Mouse (Mus musculus): ENCODE measurements at regions not wholly inside any gene's neighbourhood (a gene's known extent, or its start where the extent isn't known, plus 50 kb on each side); places are given as distances from the start of the nearest gene placed in this dataset.

- Histone ChIP-seq H3K4me2 (ENCODE audit: low read length) (no peak overlapping the region), H3K27ac (replicated peaks in 1 of 2; ENCODE audit: control insufficient read depth in 1 of 2, insufficient read depth in 1 of 2, low read depth in 2 of 2, low read length in 2 of 2) (no peak overlapping the region), H3K9ac (ENCODE audit: low read length) (no peak overlapping the region), H3K36me3 (ENCODE audit: control insufficient read depth, insufficient read depth, low read length) (no peaks in the 10 kb centered on the region), H3K4me3 (ENCODE audit: control insufficient read depth in 1 of 2, insufficient read depth in 1 of 2, low read depth in 1 of 2, low read length in 2 of 2) (no peak overlapping the region), H3K27me3 (ENCODE audit: control insufficient read depth, insufficient read depth, low read length) (no peaks in the 10 kb centered on the region), H3K9me3 (ENCODE audit: control insufficient read depth, low read length) (no peaks in the 10 kb centered on the region), H3K4me1 (ENCODE audit: control insufficient read depth in 2 of 2, insufficient read depth in 2 of 2, low read length in 2 of 2) (0 out of 4 replicates have a peak, but pooled peaks cover 0 to 2% of the 10 kb centered on the region in 2 experiments)
- no peak for ATAC-seq (ENCODE audit: insufficient number of reproducible peaks, insufficient read depth, low FRiP score, low read depth)
- WGBS = 59% methylated on average over 7 of the region's 7 CpGs
These were observed 2492.0 kb upstream of the Gm7489 start for GRCm38 (mm10) chr15:51392449-51393405.

GRCm38 (mm10) chr15:51395961-51396360 lies 2488.7 kb upstream of the Gm7489 start:
- Histone ChIP-seq H3K27ac (replicated peaks in 1 of 2; ENCODE audit: control insufficient read depth in 1 of 2, insufficient read depth in 1 of 2, low read depth in 2 of 2, low read length in 2 of 2) (no peak overlapping the region), H3K9ac (ENCODE audit: low read length) (no peak overlapping the region), H3K4me2 (ENCODE audit: low read length) (no peak overlapping the region), H3K36me3 (ENCODE audit: control insufficient read depth, insufficient read depth, low read length) (no peaks in the 10 kb centered on the region), H3K4me1 (ENCODE audit: control insufficient read depth in 2 of 2, insufficient read depth in 2 of 2, low read length in 2 of 2) (0 out of 4 replicates have a peak, but pooled peaks cover 0 to 2% of the 10 kb centered on the region in 2 experiments), H3K4me3 (ENCODE audit: control insufficient read depth in 1 of 2, insufficient read depth in 1 of 2, low read depth in 1 of 2, low read length in 2 of 2) (no peak overlapping the region), H3K27me3 (ENCODE audit: control insufficient read depth, insufficient read depth, low read length) (no peaks in the 10 kb centered on the region), H3K9me3 (ENCODE audit: control insufficient read depth, low read length) (no peaks in the 10 kb centered on the region)
- no peak for ATAC-seq (ENCODE audit: insufficient number of reproducible peaks, insufficient read depth, low FRiP score, low read depth)
- WGBS = 78% methylated on average over 8 of the region's 8 CpGs

- WGBS = 86% methylated on average over 3 of the region's 3 CpGs
- no peak overlapping the region for H3K27ac ChIP-seq (replicated peaks in 1 of 2; ENCODE audit: control insufficient read depth in 1 of 2, insufficient read depth in 1 of 2, low read depth in 2 of 2, low read length in 2 of 2)
- no peak overlapping the region for H3K4me2 ChIP-seq (ENCODE audit: low read length)
- no peaks in the 10 kb centered on the region for H3K4me1 ChIP-seq (ENCODE audit: control insufficient read depth in 2 of 2, insufficient read depth in 2 of 2, low read length in 2 of 2)
- H3K36me3 ChIP-seq (ENCODE audit: control insufficient read depth, insufficient read depth, low read length) = no peaks in the 10 kb centered on the region
- no peak overlapping the region for H3K9ac ChIP-seq (ENCODE audit: low read length)
- no peak for ATAC-seq (ENCODE audit: insufficient number of reproducible peaks, insufficient read depth, low FRiP score, low read depth)
- H3K27me3 ChIP-seq (ENCODE audit: control insufficient read depth, insufficient read depth, low read length) = no peaks in the 10 kb centered on the region
- no peaks in the 10 kb centered on the region for H3K9me3 ChIP-seq (ENCODE audit: control insufficient read depth, low read length)
- H3K4me3 ChIP-seq (ENCODE audit: control insufficient read depth in 1 of 2, insufficient read depth in 1 of 2, low read depth in 1 of 2, low read length in 2 of 2) = no peak overlapping the region
These were observed 2481.1 kb upstream of the Gm7489 start for GRCm38 (mm10) chr15:51403581-51403980.

GRCm38 (mm10) chr15:51409791-51410308 lies 2474.9 kb upstream of the Gm7489 start:
- Histone ChIP-seq H3K36me3 (ENCODE audit: control insufficient read depth, insufficient read depth, low read length) (no peaks in the 10 kb centered on the region), H3K4me1 (ENCODE audit: control insufficient read depth in 2 of 2, insufficient read depth in 2 of 2, low read length in 2 of 2) (no peaks in the 10 kb centered on the region), H3K9ac (ENCODE audit: low read length) (no peak overlapping the region), H3K27me3 (ENCODE audit: control insufficient read depth, insufficient read depth, low read length) (no peaks in the 10 kb centered on the region), H3K4me2 (ENCODE audit: low read length) (no peak overlapping the region), H3K9me3 (ENCODE audit: control insufficient read depth, low read length) (no peaks in the 10 kb centered on the region), H3K27ac (replicated peaks in 1 of 2; ENCODE audit: control insufficient read depth in 1 of 2, insufficient read depth in 1 of 2, low read depth in 2 of 2, low read length in 2 of 2) (no peak overlapping the region), H3K4me3 (ENCODE audit: control insufficient read depth in 1 of 2, insufficient read depth in 1 of 2, low read depth in 1 of 2, low read length in 2 of 2) (no peak overlapping the region)
- no peak for ATAC-seq (ENCODE audit: insufficient number of reproducible peaks, insufficient read depth, low FRiP score, low read depth)
- 49% methylated on average over 6 of the region's 6 CpGs for WGBS

GRCm38 (mm10) chr15:51411966-51412365 lies 2472.7 kb upstream of the Gm7489 start:
- no peak for ATAC-seq (ENCODE audit: insufficient number of reproducible peaks, insufficient read depth, low FRiP score, low read depth)

GRCm38 (mm10) chr15:51442606-51443005 lies 2442.1 kb upstream of the Gm7489 start:
- H3K4me3 ChIP-seq (ENCODE audit: control insufficient read depth in 1 of 2, insufficient read depth in 1 of 2, low read depth in 1 of 2, low read length in 2 of 2) = no peak overlapping the region
- no peak overlapping the region for H3K9ac ChIP-seq (ENCODE audit: low read length)
- H3K36me3 ChIP-seq (ENCODE audit: control insufficient read depth, insufficient read depth, low read length) = no peaks in the 10 kb centered on the region
- no peaks in the 10 kb centered on the region for H3K27me3 ChIP-seq (ENCODE audit: control insufficient read depth, insufficient read depth, low read length)
- H3K27ac ChIP-seq (replicated peaks in 1 of 2; ENCODE audit: control insufficient read depth in 1 of 2, insufficient read depth in 1 of 2, low read depth in 2 of 2, low read length in 2 of 2) = no peak overlapping the region
- H3K4me2 ChIP-seq (ENCODE audit: low read length) = no peak overlapping the region
- WGBS = 71% methylated on average over 2 of the region's 2 CpGs
- no peaks in the 10 kb centered on the region for H3K4me1 ChIP-seq (ENCODE audit: control insufficient read depth in 2 of 2, insufficient read depth in 2 of 2, low read length in 2 of 2)
- no peaks in the 10 kb centered on the region for H3K9me3 ChIP-seq (ENCODE audit: control insufficient read depth, low read length)
- no peak for ATAC-seq (ENCODE audit: insufficient number of reproducible peaks, insufficient read depth, low FRiP score, low read depth)

More at GRCm38 (mm10) chr15:51411966-51412365, 2472.7 kb upstream of the Gm7489 start:
- Histone ChIP-seq H3K9me3 (ENCODE audit: control insufficient read depth, low read length) (no peaks in the 10 kb centered on the region), H3K9ac (ENCODE audit: low read length) (no peak overlapping the region), H3K27me3 (ENCODE audit: control insufficient read depth, insufficient read depth, low read length) (no peaks in the 10 kb centered on the region), H3K4me1 (ENCODE audit: control insufficient read depth in 2 of 2, insufficient read depth in 2 of 2, low read length in 2 of 2) (no peaks in the 10 kb centered on the region), H3K27ac (replicated peaks in 1 of 2; ENCODE audit: control insufficient read depth in 1 of 2, insufficient read depth in 1 of 2, low read depth in 2 of 2, low read length in 2 of 2) (no peak overlapping the region), H3K36me3 (ENCODE audit: control insufficient read depth, insufficient read depth, low read length) (no peaks in the 10 kb centered on the region), H3K4me2 (ENCODE audit: low read length) (no peak overlapping the region), H3K4me3 (ENCODE audit: control insufficient read depth in 1 of 2, insufficient read depth in 1 of 2, low read depth in 1 of 2, low read length in 2 of 2) (no peak overlapping the region)

- no peaks in the 10 kb centered on the region for H3K27me3 ChIP-seq (ENCODE audit: control insufficient read depth, insufficient read depth, low read length)
- no peaks in the 10 kb centered on the region for H3K36me3 ChIP-seq (ENCODE audit: control insufficient read depth, insufficient read depth, low read length)
- ATAC-seq (ENCODE audit: insufficient number of reproducible peaks, insufficient read depth, low FRiP score, low read depth) = no peak
- no peak overlapping the region for H3K4me2 ChIP-seq (ENCODE audit: low read length)
- WGBS = 78% methylated on average over 3 of the region's 3 CpGs
- no peak overlapping the region for H3K4me3 ChIP-seq (ENCODE audit: control insufficient read depth in 1 of 2, insufficient read depth in 1 of 2, low read depth in 1 of 2, low read length in 2 of 2)
- no peaks in the 10 kb centered on the region for H3K4me1 ChIP-seq (ENCODE audit: control insufficient read depth in 2 of 2, insufficient read depth in 2 of 2, low read length in 2 of 2)
- no peak overlapping the region for H3K27ac ChIP-seq (replicated peaks in 1 of 2; ENCODE audit: control insufficient read depth in 1 of 2, insufficient read depth in 1 of 2, low read depth in 2 of 2, low read length in 2 of 2)
- no peak overlapping the region for H3K9ac ChIP-seq (ENCODE audit: low read length)
- H3K9me3 ChIP-seq (ENCODE audit: control insufficient read depth, low read length) = no peaks in the 10 kb centered on the region
These were observed 2414.8 kb upstream of the Gm7489 start for GRCm38 (mm10) chr15:51469895-51470294.
